Mouse (Mus musculus): ENCODE measurements around the gene Sigirr.

Sigirr gene

DNA sequence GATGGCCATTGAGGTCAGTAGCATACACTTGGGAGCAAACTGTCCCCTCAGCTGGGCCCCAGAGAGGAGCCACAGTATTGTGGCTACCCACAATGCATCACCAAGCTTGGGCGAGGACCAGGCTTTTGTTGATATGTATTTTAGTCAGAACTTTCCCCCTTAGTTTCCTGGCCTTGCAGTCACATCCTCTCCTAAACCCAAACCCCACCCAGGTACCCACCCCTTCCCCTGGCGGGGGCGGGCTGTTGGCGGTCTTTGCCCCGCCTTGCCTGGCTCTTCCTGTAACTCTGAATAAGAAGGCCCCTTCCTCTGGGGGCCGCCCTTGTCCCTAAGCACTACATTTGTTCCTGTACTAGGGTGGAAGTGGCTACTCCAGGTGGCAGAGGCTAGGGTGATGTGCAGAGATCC lies 3.7 kb downstream of the Sigirr start:
- DNase-seq (ENCODE audit: low spot score), result no peak

DNA sequence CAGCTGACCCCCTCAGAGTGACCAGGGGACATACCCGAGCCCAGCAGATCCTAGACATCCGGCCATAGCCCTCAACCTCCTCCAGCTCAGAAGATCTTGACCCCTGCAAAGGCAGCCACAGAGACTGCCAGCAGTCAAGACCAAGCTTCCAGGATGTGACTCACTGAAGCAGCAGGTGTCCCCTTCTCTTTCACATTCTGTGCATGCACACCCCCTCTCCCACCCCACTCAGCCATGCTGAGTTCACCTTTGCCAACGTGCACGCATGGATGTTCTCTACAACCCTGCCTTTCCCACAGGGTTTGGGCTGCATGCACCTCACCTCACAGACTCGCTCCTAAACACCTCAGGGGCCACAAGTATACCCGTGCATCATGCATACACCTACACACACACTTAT lies 4.4 kb downstream of the Sigirr start:
- no peak for DNase-seq (ENCODE audit: low spot score)

DNA sequence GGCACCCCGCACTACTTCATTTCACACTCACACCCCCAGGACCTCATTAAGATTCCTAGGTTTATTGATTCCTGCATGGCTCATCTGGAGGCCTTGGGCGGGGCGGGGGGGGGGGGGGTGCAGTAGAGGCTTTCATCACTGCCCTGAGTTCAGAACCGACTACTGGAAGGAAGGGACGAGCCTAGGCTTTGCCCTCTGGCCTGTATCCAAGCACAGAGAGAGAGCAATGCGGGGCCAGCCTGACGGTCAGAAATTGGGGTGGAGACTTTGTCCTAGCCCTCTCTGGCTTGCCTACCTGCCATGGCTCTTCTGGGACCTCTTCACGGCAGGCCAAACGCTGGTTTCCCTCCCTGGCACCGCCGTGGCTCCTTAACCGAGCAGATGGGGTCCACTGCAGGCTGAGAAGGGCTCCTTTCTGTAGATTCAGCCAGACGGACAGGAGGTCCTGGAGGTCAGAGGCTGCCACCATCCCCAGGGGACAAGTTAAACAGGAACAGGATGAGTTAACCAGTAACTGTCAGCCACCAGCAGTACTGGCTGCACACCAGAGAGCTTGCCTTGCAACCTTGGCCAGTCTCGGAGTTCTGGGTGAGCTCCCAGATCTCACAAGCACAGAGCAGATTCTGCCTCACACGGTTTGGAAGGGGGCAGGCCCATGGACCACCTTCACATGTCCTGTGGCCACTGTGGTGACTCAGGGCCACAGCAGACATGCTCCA lies 5.7 kb downstream of the Sigirr start:
- no peak for DNase-seq (ENCODE audit: low spot score)

DNA sequence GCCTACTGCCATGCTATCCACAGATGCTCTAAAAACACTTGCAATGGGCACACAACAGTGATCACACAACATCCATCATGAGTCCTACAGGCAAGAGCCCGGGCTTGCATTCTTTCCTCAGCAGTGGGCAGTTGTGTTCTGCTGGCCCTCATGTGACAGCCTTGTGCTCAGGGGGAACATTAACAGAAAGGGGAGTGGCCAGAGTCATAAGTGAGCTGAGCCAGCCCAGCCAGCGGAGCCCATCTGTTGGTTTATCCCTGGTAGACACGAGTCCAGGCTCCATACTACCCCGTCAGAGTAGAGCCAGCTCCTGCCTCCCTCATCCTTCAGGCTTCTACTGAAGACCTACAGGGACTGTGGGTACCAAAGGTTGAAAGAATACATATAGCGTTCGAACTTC lies 6.4 kb downstream of the Sigirr start:
- no peak for DNase-seq (ENCODE audit: low spot score)

DNA sequence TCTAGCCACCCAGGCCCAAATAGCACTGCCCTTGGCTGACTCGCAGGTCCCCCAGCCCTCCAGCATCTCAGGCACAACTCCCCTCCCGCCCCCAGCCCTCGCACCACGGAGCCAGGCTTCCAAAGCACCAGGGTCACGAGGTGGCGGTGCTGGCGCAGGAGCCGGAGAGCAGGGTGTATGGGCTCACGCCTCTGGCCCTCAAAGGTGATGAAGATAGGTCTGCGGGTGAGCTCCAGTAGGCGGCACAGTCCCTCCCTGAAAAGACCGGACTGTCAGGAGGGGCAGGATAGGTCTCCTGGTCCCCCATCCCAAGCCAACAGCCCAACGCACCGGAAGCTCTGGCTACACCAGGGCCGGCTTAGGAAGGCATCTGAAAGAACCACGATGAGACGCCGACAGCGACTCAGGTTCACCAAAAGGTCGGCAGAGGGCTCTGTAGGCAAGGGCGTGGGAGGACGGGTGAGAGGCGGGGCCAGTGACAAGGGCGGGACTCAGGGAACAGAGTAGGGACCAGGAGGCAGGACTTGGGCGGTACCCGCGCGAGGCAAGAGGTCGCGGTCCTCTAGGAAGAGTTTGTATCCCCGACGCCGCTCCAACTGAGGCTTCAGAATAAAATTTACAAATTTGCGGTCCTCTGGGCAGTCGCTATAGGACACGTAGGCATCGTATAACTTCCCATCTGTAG lies 8.2 kb downstream of the Sigirr start:
- DNase-seq (ENCODE audit: low spot score), result peak; percentile 79

DNA sequence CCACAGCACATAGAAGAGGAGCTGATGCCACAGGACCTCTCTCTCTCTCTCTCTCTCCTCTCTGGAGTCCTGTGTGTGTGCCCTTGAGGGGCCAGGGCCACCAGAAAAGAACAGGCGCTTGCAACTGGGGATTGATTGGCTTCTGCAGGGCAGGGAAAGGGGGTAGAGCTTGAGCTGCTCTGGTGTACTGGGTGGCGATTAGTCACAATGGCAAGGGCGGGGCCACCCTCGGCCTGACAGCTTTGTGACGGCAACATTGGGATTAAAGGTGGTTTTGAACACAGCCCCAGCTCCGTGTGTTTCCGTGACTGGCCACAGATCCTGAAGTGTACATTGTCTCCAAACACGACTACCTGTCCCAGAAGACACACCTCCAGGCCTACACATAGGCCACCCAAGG lies 10.1 kb downstream of the Sigirr start:
- DNase-seq (ENCODE audit: low spot score), result no peak

DNA sequence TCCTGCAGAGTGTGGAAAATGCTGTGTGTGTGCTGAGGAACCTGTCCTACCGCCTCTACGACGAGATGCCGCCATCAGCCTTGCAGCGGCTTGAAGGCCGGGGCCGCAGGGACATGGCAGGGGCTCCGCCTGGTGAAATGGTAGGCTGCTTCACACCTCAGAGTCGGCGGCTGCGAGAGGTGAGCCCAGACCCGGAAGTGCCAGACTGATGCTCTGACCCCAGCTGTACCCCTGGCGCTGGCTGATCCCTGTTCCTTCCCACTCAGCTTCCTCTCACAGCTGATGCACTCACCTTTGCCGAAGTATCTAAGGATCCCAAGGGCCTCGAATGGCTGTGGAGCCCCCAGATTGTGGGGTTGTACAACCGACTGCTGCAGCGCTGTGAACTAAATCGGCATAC lies 11.9 kb downstream of the Sigirr start:
- DNase-seq (ENCODE audit: low spot score), result no peak

DNA sequence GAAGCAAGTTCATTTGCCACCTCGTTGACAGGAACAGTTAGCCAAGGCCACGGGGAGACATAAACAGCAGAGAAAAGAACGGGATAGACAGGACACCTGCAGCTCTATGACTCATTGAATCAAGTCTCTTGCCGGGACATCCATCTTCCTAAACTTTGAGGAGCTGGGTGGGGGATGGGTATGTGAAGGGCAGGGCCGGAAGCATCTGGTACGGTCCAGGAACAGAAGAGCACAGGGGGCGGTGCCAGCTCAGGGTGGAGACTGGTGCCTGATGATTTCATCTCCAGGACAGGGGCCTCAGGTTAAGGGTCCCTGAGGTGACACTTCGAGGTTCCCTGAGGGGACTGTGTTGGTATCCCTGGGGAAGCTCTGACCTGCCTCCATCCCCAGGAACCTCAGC lies 12.5 kb downstream of the Sigirr start:
- DNase-seq (ENCODE audit: low spot score), result no peak

DNA sequence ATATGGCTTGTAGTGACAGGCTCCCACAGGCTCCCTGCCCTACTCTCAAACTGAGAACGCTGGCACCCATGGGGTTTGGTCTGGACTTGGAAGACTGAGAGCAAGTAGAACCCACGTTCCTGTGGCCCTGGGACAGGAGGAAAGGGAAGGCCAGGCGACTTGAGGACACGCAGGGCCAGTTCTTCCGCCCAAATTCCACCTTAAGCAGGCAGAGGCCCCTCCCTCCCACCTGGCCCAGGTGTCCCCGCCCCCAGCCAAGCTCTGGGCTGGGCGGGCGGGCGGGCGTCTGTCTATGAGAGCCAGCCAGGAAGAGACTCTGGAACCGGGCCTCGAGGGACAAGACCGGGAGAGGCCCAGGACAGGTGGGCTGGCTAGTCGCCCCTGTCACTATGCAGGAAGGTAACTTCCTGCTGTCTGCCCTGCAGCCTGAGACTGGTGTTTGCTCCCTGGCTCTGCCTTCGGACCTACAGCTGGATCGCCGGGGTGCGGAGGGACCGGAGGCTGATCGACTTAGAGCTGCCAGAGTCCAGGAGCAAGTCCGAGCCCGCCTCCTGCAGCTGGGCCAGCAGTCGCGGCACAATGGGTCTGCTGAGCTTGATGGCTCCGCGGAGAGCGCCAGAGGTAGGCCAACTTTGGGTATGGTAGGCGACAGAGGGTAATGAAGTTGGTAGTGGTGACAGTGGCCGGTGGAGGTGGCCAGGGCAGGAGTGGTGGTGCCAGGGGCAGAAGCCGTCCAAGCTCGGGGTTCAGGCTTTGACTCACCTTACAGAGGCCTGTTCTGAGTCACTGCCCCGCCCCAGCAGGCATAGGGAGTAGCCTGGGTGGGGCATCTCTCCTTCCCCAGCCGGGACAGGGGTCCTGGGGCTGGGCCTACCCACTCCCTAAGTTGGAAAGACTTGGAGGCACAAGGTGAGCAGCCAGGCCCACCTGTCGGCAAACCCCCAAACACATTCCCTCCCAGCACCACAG lies 20.6 kb downstream of the Sigirr start:
- DNase-seq (ENCODE audit: low spot score), result no peak

DNA sequence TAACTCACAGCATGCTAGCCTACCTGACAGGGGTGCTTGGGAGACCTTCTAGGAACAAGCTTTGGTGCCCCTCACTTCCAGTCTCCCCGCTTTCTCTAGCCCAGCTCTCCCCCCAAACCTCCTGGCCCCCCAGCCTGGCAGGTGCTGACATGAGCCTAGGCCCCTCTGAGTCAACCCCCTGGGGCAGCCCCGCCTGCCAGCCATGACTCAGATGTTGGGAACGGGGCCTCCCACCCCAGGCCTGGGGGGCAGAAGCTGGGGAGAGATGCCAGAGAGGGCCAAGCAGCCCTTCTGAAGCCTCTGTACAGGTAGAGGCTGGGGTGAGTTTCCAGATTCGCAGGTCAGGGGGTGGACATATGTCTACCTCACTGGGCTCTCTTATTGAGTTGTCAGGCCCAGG lies 21.5 kb downstream of the Sigirr start:
- no peak for DNase-seq (ENCODE audit: low spot score)

DNA sequence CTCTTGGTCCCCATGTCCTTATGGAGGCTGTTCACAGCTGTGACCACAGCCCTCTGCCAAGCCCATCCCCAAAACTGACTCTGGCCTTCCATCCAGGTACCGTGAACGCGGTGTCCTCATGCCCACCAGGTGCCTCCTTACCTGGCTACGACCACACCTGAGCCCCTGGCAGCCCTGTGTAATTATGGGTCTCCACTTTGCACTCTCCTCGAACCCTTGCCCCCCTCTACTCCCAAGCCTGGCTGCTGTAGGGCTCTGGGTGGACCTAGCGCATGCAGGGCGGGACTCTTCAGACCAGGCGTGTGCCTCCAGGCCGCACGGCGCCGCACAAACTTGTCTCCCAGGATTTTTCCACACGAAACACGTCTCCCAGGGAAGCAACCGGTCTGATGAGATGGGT lies 22.5 kb downstream of the Sigirr start, which contains the start of gene Pkp3:
Gene Pkp3 (plus strand): TSS at position 378 of the 400 bp plus-strand sequence.
- DNase-seq (ENCODE audit: low spot score), result no peak

DNA sequence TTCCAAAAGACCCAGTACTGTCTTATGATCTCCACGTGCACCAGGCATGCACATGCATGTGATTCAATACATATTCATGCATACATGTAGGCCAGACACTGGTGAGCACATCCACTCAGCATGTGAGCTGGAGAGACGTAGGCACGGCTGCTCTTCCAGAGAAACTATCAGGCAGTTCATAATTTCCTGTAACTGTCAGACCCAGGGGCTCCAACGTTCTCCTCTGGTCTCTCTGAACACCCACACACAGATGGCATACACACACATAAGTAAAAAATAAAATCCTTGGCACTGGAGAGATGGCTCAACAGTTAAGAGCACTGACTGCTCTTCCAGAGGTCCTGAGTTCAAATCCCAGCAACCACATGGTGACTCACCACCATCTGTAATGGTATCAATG lies 26.6 kb downstream of the Sigirr start:
- no peak for DNase-seq (ENCODE audit: low spot score)

DNA sequence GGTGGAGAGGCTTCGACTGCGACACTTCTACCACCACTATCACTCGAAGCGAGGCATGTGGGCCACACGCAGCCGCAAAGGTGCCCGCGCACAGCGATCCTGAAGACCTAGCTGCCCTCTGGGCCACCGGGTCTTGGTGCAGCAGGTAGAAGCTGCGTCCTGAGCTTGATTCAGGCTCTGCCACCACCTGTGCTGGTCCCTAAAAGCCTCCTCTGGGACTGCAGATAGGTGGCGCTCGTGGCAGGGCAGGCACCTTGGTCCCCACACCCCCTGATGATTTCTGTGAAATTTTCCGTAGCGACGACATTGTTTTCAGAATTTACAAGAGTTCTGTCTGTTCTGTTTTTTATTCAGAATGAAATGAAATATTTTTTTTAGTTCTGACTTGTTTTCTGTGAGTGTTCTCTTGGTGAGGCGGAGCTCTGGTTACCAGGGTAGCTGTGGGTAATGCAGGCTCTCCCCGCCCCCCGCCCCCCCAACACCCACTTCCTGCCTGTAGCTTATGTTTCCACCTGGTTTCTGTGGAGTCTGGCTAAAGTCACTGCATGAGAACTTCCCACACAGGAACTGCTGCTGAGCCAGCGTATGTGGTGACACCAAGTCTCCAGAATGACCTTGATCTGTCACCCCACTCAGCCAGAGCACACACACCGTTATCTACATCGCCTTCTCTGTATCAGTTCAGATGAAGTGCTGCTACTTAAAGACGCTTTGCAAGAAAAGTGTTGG lies 28.2 kb downstream of the Sigirr start:
- DNase-seq (ENCODE audit: low spot score), result no peak

DNA sequence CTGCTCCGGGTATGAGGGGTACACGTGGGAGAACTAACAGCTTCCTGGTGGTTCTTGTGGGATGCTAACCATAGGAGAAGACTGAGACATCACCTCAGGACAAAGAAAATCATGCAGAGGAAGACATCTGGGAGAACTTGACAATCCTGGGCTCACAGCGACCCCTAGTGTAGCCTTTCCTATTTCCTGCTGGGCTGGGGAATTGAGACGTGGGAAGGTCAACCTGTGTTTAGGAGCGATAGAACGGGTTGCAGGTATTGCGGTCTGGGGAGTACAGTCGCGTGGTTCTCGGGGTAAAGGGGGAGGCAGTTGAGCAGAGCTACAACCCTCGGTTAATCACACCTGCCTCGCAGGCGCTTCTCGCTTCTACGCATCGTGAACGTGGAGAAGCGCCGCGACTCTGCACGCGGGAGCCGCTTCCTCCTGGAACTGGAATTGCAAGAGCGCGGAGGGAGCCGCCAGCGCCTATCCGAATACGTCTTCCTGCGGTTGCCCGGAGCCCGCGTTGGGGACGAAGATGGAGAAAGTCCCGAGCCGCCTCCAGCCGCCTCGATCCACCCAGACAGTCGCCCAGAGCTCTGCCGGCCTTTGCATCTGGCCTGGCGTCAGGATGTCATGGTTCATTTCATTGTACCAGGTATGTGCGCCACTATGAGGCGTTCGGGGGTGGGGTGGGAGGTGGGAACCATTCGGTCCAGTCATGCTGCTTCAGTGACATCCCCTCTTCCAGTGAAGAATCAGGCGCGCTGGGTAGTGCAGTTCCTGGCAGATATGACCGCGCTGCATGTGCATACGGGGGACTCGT lies 30.1 kb downstream of the Sigirr start:
- no peak for DNase-seq (ENCODE audit: low spot score)

DNA sequence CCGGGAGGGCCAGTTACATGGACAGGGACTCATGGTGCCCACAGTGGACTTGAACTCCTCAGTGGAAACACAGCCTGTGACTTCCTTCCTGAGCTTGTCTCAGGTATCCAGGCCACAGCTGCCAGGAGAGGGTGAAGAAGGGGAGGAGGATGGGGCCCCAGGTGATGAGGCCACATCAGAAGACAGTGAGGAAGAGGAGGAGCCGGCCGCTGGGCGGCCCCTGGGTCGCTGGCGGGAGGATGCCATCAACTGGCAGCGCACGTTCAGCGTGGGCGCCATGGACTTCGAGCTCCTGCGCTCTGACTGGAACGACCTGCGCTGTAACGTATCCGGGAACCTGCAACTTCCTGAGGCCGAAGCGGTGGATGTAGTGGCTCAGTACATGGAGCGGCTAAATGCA lies 32.0 kb downstream of the Sigirr start:
- DNase-seq (ENCODE audit: low spot score), result no peak

DNA sequence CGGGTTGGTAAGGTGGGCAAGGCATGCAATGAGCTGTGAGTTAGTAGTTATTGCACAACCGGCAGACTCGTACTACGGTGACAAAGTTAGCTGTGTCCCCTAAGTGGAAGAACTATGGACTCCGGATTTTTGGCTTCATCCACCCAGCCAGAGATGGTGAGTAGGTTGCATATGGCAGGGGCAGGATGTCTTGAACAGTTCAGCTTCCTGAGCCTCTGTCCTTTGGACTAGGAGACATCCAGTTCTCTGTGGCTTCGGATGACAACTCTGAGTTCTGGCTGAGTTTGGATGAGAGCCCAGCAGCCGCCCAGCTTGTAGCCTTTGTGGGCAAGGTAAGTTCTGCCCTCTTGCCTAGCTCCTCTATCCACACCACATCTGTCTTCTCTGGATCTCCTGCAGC lies 35.8 kb downstream of the Sigirr start:
- DNase-seq (ENCODE audit: low spot score), result no peak

DNA sequence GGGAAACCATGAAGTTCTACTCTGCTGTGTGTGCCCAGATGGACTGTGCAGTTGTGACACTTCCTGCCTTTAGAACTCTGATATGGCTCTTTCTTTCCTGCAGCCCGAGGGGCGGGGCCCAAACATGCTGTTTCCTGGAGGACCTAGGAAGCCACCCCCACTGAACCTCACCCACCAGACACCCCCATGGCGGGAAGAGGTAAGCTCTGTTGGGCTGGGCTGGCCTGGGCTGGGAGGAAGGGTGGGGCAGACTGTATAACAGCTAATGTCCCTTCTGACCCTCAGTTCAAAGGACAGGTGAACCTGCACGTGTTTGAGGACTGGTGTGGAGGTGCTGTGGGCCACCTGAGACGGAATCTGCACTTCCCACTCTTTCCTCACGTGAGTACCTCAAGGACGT lies 36.2 kb downstream of the Sigirr start:
- DNase-seq (ENCODE audit: low spot score), result no peak

DNA sequence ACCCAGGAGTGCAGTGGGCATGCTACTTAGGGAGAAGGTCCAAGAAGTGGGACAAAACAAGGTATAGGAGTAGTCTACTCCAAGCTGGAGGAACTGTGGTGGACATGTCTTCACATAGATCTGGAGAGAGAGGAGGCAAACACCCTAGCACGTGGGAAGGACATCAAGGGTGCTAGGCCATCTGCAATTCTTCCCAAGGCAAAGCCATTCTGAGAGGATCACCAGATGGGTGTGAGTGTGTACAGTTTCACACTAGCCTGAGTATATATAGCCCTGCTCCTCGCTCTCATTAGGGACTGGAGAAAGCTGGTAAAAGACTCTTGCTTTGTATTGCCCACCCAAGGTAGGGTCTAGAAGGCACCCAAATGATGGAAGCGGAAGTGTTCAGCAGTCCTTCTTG lies 37.0 kb downstream of the Sigirr start:
- no peak for DNase-seq (ENCODE audit: low spot score)

DNA sequence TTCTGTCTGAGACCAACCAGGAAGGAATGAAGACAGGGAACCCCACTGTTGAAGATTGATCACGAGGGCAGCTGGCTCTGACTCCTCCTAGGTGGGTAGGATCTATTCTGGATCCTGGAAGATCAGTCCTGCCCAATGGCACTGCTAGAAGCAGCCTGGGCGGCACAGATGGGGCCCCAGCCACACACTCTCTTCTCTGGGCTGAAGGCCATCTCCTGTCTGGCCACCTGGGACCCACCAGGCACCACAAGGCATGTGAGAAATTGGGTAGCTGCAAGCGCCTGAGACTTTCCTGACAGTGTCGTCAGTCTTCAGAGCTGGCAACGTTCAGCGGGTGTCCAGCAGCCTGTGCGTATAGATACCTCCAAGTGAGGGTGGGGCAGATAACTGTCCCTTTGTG lies 37.8 kb downstream of the Sigirr start:
- DNase-seq (ENCODE audit: low spot score), result no peak

DNA sequence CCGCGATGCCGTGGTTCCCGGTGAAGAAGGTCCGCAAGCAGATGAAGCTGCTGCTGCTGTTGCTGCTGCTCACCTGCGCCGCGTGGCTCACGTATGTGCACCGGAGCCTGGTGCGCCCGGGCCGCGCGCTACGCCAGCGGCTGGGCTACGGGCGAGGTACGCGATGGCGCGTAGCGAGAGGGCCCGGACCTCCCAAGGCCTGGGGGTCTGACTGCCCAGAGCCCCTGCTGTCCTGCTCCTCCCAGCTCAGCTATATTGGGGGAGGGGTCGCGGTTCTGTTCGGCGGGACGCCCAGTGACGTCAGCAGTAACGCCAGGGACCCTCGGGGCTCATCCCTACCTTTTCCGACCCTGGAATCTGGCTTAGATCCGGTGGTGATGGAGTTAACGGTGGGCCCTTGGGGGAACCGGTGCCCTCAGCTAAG lies 39.1 kb downstream of the Sigirr start:
- no peak for DNase-seq (ENCODE audit: low spot score)

Data from ovary, adult 18-20 months (tissue).